Mouse (Mus musculus) spleen, postnatal 14 days (tissue): ENCODE data around the gene Rab6b.

ENCODE experiments used
- DNase-seq, 2 experiments: peaks; one replicate each; pipeline ENCODE4 v3.0.0; 2021 to 2022; ENCODE audit warnings: low spot score in 2 of 2

Gene Rab6b

DNA sequence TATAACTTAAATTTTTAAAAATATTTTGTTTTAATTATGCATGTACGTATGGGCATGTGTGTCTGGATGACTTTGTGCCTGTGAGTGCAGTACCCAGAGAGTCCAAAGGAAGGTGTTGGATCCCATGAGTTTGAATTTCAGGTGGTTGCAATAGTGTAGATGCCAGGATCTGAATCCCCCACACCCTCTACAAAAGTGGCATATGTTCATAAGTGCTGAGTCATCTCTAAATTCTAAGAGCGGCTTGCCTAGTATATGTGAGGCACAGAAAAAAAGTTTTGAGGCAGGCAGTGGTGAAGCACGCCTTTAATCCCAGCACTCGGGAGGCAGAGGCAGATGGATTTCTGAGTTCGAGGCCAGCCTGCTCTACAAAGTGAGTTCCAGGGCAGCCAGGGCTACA, 94.2 kb downstream of the Rab6b start:
- DNase-seq, result no peak

DNA sequence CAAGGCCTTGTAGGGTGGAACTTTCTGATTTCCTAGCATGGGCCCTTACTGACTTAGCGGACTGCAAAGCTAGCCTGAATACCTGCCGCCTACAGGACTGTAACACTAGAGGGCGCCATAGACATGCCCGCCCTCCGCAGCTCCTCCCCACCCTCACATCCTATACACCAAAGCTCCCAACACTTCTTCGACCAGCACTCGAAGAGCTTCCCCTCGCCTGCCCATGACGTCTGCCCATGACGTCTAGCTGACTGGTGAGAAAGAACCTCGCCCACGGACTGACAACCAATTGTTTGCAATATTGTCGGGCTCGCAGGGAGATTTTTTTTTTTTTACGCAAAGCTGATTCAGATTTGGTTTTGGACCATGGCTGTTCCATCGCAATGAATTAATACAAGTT, 96.3 kb downstream of the Rab6b start:
- peak; percentile 34 to 52 for DNase-seq

DNA sequence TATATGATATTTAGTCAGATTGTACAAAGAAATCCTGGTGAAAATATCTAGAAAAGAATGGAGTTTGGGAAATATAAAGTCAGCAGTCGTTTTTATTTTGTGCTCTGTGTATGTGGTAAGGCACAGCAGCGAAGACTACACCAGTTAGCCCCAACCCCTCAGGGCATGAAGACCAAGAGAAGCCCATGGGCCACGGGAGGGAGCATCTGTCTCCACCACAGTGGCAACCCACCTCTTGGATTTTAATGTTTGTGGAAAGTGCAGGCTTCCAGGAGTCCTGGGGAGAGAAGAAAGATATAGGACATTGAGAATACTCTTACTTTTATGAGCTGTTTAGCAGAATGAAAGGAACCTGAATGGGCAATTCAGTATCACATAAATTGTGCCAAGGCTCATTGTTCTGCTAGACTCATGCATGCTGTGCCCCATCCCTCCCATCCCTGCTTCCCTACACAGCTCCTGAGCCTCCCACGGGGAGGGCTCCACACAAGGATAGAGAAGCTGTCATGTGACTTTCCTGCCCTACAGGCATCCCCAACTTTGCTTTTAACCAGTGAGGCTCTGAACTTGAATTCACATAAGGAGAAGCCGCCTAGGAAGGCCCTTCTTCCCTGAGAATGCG, 97.3 kb downstream of the Rab6b start:
- DNase-seq, result no peak

DNA sequence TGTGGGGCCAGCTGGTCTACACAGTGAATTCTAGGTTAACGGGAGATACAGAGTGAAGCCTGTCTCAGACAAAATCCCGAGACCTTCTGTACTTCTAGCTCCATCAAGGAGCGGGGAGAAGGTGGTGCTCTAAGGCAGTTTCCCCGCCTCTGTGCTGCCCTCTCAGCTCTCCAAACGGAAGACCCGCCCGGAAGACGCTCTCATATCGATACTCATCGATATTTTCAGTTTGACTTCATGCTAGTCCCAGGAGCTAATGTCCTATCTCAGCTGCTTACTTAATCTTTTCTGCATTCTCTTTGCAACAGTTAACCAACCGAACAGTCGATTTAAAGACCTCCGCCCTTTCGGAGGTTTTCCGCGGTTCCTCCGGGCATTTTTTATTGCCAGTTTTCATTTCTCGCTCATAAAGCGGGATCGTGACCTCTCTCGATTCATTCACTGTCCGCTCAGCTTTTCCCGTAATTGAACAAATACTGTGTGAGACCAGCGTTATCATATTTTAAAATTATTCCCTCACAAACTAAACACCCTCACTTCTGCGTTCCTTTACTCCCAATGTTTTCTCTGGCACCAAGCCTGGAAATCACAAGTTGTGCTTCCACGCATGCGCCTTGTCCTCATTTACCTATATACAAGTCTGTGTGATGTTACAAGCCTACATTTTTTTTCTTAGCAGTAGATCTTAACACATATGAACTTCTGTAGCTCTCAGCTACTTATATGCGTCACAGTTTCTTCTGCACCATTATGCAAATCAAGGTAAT, 101.2 kb downstream of the Rab6b start:
- DNase-seq, result no peak

DNA sequence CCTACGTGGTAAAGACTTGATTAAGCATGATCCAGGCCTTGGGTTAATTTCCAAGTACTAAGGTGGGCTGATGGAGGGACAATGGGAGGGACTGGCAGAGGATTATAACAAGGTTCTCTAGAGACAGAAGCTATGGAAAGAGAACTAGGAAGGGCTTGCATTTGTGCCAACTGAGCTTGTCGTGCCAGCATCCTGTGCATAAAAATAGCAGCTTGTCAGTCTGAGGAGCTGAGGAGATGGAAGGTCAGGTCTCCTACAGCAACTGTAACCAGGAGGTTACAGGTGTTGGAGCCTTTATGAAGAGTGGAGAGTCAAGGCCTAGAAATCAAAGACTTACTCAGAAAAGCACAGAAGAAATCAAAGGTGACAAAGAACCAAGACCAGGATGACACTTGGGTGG, 102.0 kb downstream of the Rab6b start:
- no peak for DNase-seq

DNA sequence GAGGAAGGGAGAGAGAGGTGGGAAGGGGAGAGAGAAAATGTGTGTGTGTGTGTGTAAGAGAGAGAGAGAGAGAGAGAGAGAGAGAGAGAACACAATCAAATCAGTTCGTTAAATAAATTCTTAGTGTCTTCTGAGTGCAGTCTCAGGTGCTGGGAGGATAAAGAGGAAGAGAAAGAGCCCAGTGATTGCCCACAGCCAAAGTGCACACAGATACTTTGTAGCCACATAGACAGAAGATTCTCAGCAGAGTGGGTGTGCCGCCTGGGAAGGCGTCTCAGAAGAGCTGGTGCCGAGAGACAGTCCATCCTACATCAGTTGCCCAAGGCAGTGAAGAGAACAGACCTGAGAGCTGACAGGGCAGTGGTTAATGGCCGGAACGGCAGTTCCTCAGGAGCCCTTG, 102.7 kb downstream of the Rab6b start:
- DNase-seq, result no peak

DNA sequence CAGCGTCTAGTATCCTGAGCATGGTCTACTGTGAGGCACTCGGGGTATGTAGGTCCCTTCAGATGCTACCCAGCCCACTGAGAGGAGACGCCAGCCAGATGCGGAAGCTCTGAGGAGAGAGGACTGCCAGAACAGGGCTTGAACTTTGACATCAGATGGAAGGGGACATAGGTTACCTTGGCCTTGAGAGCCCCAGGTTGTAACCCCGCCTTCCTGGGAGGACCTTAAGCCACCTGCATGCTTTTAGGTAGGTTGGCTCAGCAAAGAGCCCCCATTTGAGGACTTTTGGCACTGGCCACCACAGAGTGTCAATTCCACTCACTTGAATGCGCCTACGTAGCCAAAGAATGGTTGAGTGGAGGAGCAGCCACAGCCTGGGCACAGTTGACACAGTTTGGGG, 113.1 kb downstream of the Rab6b start:
- no peak for DNase-seq

DNA sequence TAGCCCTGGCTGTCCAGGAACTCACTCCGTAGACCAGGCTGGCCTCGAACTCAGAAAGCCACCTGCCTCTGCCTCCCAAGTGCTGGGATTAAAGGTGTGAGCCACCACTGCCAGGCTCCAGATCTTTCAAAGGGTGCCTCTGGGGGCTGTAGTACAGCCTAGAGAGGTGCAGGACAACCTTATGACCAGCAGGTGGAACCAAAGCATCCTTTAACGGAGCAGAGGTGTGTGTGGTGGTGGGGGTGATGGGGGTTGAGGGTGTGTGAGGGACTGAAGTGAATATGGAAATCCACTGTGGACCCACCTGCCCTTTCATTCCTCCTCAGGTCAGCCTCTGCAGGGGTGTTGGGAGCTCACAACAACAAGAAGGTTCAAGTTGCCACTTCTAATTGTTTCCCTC, 113.9 kb downstream of the Rab6b start:
- peak in 1 of 2 experiments; percentile 29 for DNase-seq

DNA sequence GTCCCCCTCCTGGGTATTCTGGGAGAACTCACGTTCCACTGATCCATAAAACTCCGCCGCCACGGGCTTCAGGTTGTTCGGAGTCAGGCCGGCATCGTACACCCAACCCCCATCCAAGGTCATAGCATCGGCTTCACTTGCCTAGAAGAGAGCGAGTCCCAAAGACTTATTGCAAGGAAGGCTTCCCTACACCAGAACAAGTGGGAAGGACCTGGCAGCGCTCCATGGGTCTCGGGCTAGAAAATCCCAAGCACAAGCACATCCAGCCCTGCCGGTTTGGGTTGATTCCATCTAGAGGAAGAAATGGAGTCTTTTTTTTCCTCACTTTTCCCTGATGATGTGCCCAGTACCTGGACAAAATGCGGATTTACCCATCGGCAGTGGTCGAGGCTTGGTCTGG, 115.2 kb downstream of the Rab6b start:
- DNase-seq, result no peak

DNA sequence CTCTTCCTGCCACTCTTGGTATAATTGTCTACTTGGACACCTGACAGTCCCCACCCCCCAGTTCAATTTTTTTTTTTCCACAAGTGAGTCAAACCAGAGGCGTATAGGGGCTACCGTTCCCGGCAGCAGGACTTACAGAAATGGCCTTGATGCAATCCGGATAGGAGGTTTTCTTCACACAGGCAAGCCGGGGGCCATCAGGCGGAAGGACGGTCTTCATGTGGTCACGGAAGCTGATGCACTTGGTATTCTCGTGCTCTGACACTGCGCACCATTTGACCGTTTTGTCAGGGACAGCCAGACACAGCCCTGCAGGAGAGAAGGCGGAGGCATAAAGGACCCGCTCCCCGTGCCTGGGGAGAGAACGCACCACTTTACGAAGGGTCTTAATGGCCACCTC, 116.2 kb downstream of the Rab6b start:
- no peak for DNase-seq

DNA sequence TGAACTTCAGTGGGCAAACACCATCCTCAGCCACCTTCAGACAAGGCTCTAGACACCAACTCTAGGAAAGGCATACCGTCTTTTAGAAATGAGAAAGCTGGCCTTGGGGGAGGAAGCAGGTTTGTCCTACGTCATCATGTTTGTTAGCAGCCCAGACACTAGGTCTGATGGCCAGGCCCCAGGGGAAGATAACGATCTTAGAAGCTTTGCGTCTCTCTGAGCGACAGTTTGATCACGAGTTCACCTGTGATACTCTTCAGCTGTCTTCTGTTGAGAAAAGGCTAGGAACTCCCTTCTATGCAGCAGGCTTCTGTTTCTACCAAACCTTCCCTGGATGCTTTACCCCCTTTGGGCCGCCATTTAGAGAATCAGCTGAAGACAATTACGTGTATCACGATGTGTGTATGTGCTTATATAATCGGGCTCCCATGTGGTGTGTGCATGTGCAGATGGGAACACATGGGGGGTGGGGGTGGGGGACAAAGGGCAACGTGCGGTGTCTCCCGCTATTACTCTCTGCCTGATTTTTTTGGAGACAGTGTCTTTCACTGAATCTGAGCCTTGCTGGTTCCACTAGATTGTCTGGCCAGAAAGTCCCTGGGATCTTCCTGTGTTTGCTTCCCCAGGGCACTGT, 116.9 kb downstream of the Rab6b start:
- DNase-seq, result no peak

DNA sequence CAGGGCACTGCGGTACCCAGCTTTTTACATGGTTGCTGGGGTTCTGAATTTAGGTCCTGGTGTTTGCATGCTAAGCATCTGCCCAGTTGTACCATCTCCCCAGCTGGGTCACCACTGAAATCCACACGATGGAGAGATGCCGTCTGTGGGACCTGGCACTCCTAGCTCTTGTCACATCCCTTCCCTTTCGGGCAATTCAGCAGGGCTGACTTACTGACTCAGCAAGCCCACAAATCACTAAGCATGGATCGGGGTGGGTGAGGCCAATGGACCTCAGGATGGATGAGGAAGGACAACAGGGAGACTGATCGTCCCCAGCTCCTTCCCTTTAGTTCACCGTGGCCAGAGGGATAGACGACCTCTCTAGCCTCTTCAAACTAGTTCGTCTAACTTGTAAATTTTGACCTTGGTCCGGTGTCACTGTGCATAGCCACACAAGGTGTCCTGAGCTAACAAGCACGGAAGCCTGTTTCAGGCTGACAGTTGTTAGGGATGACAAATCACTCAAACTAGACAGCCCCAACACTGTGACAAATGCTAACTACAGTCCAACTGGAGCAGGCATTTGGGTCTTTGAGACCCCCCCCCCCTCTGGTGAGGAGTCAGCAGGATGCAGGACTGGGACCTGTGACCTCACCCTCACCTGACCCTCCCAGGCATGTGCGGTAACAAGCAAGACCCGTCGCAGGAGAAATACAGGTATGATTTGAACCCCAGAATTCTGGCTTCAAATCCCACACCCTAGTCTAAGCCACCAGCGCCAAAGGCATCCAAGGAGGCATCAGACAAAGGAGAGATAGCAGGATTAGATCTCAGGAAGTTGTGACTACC, 117.7 kb downstream of the Rab6b start:
- no peak for DNase-seq

DNA sequence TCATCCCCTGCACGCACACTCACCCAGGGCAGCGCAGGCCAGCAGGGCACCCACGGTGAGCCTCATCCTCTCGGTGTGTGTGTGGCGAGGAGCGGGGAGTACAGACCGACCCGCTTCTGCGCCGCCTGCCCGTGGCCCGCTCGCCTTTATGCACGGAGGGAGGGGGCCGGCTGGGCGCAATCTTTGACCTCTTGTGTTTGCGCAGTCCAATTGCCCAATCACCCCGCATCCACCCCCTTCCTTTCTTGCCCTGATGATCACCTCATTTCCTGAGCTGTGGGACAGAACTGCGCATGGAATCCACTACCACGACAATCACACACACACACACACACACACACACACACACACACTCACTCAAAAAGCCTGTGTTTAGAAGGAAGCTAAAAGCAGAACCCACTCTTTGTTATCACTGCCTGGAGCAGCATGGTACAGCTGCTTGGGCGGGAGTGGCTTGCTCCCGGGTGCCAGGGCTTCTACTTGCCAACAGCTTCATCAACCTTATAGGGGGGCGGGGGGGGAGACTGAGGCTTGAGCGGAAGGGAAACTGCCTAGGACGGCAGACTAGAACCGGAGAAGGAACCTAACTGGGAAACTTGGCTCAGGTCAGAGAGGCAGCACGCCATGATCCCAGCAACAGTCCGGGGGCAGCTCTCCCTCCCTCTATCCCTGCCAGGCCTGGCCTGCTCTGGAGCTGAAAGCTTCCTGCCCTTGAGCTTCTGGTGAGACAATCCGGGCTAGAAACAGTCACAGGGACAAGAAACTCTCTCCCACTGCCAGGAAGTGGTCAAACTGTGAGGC, 118.8 kb downstream of the Rab6b start, which contains the start of the genes Gm20425 and Trf:
Gene Gm20425 (minus strand): TSS at position 157 of the 801 bp plus-strand sequence.
Gene Trf (minus strand): TSS at position 294 of the 801 bp plus-strand sequence.
- DNase-seq, result no peak

DNA sequence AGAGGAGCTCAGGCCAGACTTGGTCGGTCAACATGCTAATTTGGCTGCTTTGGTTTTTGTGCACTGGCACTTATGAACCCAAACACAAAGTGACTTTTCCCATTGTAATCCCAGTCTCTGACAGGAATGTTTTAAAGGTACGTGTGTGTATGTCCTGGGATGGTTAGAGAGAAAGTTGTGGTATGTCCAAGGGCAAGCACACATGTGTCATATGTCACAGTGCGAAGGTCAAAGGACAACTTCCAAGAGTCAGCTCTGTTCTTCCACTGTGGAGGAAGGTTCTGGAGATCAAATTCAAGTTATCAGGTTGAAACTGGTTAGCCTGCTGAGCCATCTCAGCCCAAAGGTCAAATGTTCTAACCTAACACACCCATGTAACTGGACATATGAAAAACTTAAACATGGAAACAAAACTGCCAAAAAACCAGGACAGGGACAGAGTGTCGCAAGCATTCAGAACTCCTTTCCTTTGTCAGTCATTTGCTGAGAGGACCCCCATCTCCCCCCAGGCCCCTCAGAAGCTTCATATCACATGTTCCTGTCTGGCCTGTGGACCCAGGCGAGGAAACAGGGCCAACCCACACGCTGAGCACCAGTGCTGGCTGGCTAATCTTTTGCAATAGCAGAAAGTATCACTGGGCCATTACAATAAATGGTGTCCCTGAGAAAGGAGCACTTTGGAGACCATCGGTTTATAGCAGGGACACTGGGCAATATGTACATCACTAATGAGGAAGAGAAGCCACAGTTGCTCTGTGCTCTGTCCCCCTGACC, 120.8 kb downstream of the Rab6b start:
- DNase-seq, result no peak

DNA sequence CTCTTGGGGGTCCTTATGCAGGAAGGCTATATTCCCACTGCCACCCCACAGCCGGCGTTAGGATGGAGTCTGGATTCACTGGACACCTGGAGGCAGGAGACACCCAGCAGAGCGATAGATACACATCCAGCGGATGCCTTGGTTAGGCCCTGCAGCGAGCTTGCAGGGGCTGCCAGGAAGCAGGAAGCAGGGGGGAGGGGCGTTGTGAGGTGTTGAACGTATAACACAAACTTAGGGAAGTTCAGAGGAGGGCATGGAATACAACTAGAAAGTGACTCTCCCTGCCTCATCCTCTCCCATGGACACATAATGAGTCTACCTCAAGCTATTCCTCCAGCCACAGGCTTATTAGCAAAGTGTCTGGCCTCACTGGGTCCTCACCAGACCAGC, 121.4 kb downstream of the Rab6b start:
- DNase-seq, result no peak

DNA sequence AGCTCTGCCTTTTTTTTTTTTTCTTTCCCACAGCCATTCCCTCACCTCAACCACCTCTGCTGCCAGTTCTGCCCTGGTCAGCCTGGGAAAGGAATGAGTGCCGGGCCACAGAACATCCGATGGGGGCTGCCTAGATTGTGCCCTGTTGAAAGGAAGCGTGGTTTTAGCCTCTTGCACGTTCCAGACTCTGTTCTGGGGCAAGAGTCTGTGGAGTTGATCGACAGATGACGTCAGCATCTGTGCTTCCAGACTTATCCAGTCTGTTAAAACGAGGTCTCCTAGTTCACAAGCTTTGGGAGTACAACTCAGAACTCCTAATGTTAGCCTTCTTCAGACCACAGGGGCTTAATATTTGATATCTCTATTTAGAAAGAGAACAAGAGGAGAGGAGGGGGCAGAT, 122.5 kb downstream of the Rab6b start:
- no peak for DNase-seq

DNA sequence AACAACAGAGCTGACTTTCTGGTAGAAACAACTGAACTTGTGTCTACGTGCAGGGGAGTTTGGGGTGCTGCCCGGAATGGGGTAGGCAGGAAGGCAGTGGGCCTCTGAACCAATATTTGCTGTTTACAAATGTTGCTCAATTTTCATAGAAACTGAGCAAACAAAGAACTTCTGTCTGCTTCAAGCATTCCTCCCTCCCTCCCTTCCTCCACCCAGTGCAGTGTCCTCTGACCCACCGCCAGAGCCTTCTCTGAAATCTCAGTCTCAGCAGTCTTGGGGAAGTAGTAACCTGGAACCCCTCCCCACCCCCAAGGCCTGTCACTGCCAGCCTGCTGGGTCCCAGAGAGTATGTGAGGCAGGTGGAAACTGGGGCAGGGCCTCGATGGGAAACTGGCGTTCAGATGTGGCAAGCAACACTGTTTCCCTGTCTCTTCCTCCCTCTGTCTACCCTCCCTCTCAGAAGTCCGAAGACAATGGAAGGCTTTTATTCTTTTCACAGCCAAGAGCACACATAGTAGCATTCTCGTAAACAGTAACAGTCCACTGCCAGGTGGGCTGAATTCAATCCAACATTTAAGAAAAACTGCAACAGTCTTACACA, 123.1 kb downstream of the Rab6b start:
- DNase-seq, result no peak
